Mouse (Mus musculus): ENCODE measurements at regions not wholly inside any gene's neighbourhood (a gene's known extent, or its start where the extent isn't known, plus 50 kb on each side); places are given as distances from the start of the nearest gene placed in this dataset.
"Not testable (repeated sequence)": the region's sequence is repeated elsewhere in the genome, so short reads cannot be mapped to it uniquely, and the experiment has no call there.

DNA sequence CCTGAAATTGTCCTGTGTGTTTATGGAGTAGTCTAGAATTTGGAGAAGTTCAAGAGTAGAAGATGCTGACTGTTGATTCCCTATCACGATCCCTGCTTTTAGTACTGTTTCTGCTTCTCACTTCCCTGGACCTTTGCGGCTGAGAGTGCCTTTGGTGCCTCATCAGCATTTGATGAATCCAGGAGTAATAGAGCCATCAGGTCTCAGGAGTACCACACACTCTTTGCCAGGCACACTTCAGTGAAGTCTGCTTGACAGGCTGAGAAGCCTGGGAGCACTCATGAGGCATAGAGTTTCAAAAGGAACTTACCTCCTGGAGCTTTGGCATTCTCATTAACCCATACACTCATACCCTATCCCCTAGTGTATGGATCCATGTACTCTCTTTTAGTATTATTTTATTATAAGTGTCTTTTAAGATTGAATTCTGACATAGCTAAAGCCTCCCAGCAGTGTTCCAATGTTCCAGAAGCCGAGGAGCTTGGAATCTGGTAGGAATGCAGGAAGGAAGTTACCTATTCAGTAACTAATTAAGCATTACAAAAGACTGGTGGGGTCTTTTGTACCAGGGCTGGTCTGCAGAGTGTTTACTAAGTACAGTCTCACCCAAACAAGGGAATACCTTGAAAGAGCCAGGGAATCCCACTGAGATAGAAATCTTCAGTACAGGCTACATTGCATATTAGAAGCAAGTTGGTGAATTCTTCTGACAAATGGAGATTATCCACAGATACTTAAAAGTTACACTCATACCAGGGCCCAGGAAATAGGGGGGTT is 139.7 kb downstream of the Tex13c3 start:
- H3K9ac ChIP-seq; H3K27ac ChIP-seq; H3K27me3 ChIP-seq (replicated peaks); H3K4me2 ChIP-seq; H3K36me3 ChIP-seq; ATAC-seq; H3K9me3 ChIP-seq (replicated peaks); H3K4me1 ChIP-seq; H3K4me3 ChIP-seq: not testable (repeated sequence)
- 63% methylated on average over 3 of the region's 3 CpGs for WGBS (ENCODE audit: insufficient replicate concordance)

DNA sequence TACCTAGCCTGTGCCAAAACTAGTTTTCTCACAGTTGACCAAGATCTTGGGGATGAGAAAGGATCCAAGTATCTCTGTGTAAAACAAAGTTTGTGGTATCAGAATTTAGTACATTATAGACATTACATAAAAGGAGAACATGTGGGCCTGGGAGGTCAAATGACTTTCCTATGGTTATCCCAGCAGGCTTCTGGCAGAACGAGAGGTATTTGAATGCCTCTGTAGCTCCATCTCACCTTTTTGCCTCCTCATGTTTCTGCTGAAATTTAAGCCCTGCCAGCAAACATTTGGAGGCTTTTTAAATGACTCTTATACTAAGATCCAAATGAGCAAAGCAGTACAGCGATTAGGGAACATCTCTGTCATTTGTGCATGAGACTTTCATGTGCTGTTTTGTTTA is 167.8 kb downstream of the Tex13c3 start:
- ATAC-seq = no peak
- WGBS (ENCODE audit: insufficient replicate concordance) = 47% methylated on average over 2 of the region's 2 CpGs
- Histone ChIP-seq H3K4me1 (no peaks in the 10 kb centered on the region), H3K27me3 (replicated peaks) (no peaks in the 10 kb centered on the region), H3K9me3 (replicated peaks) (no peaks in the 10 kb centered on the region), H3K4me3 (no peak overlapping the region), H3K9ac (no peak overlapping the region), H3K4me2 (no peak overlapping the region), H3K36me3 (no peaks in the 10 kb centered on the region), H3K27ac (no peak overlapping the region)

DNA sequence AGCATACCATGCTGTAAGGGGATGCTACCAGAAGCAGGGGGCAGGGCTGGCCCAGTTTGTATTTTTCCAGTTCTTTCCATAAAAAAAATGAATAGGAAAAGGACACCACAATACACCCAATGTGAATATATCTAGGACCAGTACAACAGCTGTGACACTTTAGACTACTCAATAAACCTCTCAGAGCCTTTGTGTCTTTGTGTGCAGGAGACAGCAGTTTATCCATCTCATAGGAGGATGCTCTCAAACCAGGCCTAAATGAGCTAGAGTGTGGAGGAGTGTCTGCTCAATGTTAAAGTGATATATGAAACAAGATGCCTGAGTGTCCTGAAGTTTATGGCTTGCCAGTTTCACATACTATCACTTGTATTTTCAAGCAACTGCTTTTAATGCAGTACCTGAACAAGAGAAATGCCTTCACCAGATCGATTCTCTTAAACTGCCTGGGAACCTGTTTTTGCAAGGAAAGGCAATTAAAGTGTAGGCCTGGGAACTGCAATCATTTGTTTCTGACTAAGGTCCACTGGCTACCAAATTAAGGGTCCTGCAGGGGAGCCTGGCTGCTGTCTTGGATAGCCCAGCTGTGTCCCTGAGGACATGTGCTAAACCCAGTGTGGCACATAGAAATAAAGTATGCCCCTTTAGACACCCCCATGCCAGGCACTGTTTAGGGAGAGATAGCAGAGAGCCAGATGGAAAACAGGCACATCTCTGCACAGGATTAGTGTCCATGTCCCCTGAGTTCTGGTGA is 169.1 kb downstream of the Tex13c3 start:
- H3K27me3 ChIP-seq (replicated peaks) = no peaks in the 10 kb centered on the region
- no peak overlapping the region for H3K4me2 ChIP-seq
- no peak for ATAC-seq
- no peaks in the 10 kb centered on the region for H3K9me3 ChIP-seq (replicated peaks)
- H3K9ac ChIP-seq = no peak overlapping the region
- 59% methylated on average over 1 of the region's 1 CpGs for WGBS (ENCODE audit: insufficient replicate concordance)
- no peak overlapping the region for H3K27ac ChIP-seq
- H3K4me1 ChIP-seq = no peaks in the 10 kb centered on the region
- no peaks in the 10 kb centered on the region for H3K36me3 ChIP-seq
- no peak overlapping the region for H3K4me3 ChIP-seq

DNA sequence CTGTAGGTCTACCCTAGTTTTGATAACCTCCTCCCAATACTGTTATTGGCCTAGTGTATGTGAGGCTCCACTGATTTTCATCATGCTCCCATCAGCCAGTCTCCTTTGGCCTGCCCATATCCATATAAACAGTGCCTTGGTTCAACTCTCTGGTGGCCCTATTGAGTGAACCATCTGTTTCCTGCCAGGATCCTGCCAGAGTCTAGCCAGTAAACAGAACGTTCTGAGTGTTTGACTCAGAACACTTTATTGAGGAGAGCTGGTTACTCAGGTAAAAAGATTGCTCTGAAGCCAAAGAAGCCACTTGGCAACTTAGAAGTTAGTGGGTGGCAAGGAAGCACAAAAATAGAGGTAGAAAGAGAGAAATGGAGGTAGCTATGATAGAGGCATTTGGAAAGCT is 169.7 kb downstream of the Tex13c3 start:
- Histone ChIP-seq H3K4me1 (no peaks in the 10 kb centered on the region), H3K4me2 (no peak overlapping the region), H3K4me3 (no peak overlapping the region), H3K27ac (no peak overlapping the region), H3K9ac (no peak overlapping the region), H3K36me3 (no peaks in the 10 kb centered on the region), H3K9me3 (replicated peaks) (no peaks in the 10 kb centered on the region), H3K27me3 (replicated peaks) (no peaks in the 10 kb centered on the region)
- ATAC-seq = no peak
- 18% methylated on average over 1 of the region's 1 CpGs for WGBS (ENCODE audit: insufficient replicate concordance)

DNA sequence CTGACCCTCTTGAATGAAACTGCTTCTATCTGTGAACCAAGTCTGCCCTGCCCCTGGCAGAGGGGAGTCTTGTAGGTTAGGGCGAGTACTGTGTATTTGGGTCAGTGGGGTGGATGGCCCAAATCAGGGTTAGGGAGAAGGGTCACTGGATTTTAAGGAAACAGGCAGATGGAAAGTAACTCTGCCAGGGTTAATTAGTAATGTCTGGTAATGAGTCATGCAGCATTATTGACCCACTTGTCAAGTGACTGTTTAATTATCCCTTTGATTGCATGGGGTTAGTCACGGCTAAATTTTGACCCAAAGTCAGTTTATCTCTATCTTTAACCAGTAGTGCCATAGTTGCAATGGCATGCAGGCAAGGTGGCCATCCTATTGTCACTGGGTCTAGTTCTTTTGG is 192.9 kb downstream of the Tex13c3 start:
- Histone ChIP-seq H3K9me3 (replicated peaks) (no peaks in the 10 kb centered on the region), H3K4me1 (no peaks in the 10 kb centered on the region), H3K27ac (no peak overlapping the region), H3K4me3 (no peak overlapping the region), H3K4me2 (no peak overlapping the region), H3K27me3 (replicated peaks) (no peaks in the 10 kb centered on the region), H3K9ac (no peak overlapping the region), H3K36me3 (no peaks in the 10 kb centered on the region)
- ATAC-seq = no peak
- WGBS (ENCODE audit: insufficient replicate concordance) = 59% methylated on average over 2 of the region's 2 CpGs

DNA sequence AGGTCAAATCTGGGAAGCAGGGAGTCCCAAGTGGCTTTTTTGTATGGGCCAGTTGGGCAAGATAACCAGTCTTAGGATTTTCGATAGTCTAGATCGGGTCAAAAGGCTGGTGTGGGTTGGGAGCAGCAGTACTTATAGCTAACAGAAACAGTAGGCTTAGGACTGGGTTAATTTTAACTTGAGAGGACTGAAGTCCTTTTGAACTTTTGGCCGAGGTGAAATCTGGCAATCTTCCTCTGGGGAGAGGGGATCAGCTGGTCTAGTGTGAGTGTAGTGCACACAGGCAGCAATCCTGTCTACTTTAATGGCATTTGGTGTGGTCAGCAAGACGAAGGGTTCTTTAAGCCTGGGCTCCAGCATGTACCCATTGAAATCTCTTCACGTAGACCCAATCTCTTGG is 194.7 kb downstream of the Tex13c3 start:
- 61% methylated on average over 5 of the region's 5 CpGs for WGBS (ENCODE audit: insufficient replicate concordance)
- ATAC-seq = no peak
- H3K4me1 ChIP-seq = no peaks in the 10 kb centered on the region
- no peaks in the 10 kb centered on the region for H3K27me3 ChIP-seq (replicated peaks)
- no peak overlapping the region for H3K9ac ChIP-seq
- no peaks in the 10 kb centered on the region for H3K36me3 ChIP-seq
- H3K9me3 ChIP-seq (replicated peaks) = no peaks in the 10 kb centered on the region
- no peak overlapping the region for H3K4me2 ChIP-seq
- H3K4me3 ChIP-seq = no peak overlapping the region
- H3K27ac ChIP-seq = no peak overlapping the region

DNA sequence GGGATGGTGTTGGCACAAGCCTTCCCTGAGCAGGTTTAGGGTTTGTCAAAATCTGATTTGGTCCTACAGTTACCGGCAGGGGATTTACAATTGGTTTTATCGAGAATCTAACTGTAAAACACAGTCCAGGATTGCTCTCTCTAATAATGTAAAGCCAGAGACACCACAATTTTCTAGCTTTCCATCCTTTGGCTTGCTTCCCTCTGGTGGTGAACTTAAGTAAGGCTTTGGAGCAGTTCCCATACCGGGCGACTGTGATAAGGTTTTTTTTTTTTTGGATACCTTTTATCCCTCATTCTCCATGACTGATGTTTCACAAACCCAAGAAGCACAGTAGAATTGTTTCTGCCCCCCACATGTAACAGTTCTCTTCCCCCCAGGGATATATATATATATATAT is 195.3 kb downstream of the Tex13c3 start:
- Histone ChIP-seq H3K9ac (no peak overlapping the region), H3K4me3 (no peak overlapping the region), H3K27ac (no peak overlapping the region), H3K9me3 (replicated peaks) (no peaks in the 10 kb centered on the region), H3K4me1 (no peaks in the 10 kb centered on the region), H3K27me3 (replicated peaks) (no peaks in the 10 kb centered on the region), H3K36me3 (no peaks in the 10 kb centered on the region), H3K4me2 (no peak overlapping the region)
- 63% methylated on average over 4 of the region's 4 CpGs for WGBS (ENCODE audit: insufficient replicate concordance)
- ATAC-seq = no peak

DNA sequence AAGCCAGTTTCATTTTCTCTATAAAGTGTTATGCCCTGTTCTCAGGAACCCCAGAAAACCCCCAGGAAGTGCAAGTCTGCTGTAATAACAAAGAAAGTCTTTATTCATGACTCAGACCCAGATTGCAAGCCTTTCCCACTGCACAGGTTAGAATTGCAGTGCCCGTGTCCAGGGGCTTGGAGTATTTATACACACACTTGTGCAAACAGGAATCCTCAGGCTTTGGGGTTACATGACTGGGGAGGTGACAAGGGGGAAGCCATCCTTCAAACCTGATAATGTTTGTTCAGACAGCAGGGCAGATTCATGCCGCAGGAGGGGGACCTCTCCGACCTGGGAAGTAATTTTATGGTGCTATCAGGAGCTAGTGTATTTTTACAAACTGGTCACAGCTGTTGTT is 198.0 kb downstream of the Tex13c3 start:
- no peaks in the 10 kb centered on the region for H3K4me1 ChIP-seq
- H3K4me3 ChIP-seq = no peak overlapping the region
- WGBS (ENCODE audit: insufficient replicate concordance) = 64% methylated on average over 3 of the region's 3 CpGs
- no peak overlapping the region for H3K9ac ChIP-seq
- H3K27me3 ChIP-seq (replicated peaks) = no peaks in the 10 kb centered on the region
- H3K27ac ChIP-seq = no peak overlapping the region
- ATAC-seq = no peak
- H3K4me2 ChIP-seq = no peak overlapping the region
- no peaks in the 10 kb centered on the region for H3K9me3 ChIP-seq (replicated peaks)
- H3K36me3 ChIP-seq = no peaks in the 10 kb centered on the region

DNA sequence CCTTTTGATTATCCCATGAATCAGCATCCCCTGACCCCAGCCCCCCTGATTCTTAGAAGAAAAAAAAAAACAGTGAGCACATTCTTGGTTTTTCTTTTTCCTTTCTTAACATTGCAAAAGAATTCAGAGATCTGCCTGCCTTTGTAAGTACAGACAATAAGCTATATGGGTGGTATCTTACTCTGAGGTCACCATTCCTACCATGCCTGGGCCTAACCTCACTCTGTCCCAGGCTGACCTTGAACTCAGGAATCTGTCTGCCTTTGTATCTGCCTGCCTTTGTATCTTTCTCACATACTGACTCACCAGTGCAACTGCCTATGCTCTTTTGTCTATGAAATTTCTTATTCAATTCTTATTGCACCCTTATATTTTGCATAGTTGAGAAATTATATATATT is 216.9 kb downstream of the Tex13c3 start:
- no peaks in the 10 kb centered on the region for H3K27me3 ChIP-seq (replicated peaks)
- H3K9ac ChIP-seq = no peak overlapping the region
- no peaks in the 10 kb centered on the region for H3K4me1 ChIP-seq
- H3K4me3 ChIP-seq = no peak overlapping the region
- no peak overlapping the region for H3K27ac ChIP-seq
- ATAC-seq = no peak
- H3K36me3 ChIP-seq = no peaks in the 10 kb centered on the region
- no peak overlapping the region for H3K4me2 ChIP-seq
- no peaks in the 10 kb centered on the region for H3K9me3 ChIP-seq (replicated peaks)

DNA sequence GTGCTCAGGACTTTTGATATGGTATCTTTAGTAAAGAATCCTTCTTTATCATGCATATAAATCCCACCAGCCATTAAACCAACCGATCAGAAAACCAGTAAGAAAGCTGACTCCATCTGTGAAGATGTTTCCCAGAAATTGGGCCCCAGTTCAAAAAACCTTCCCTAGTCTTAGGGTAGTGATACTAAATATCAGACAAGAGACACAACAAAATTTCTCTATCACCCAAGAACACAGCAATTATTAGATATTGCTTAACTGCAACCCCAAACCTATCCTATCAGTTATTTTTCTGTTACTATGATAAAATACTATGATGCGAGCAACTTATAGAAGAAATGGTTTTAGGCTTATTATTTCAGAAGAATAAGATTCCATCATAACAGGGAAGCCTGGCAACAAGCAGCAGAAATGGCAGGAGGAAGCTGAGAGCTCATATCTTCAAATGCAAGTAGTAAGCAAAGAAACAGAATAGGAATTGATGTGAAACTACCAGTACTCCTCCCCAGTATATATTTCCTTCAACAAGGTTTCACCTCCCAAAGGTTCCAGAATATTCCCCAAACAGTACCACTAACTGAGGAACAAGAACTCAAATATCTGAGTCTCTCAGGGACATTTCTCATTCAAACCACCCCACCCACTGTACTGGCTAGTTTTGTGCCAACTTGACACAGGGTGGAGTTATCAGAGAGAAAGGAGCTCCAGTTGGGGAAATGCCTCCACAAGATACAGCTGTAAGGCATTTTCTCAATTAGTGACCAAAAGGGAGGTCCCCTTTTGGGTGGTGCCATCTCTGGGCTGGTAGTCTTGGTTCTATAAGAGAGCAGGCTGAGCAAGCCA is 234.1 kb downstream of the Tex13c3 start:
- H3K4me1 ChIP-seq = no peaks in the 10 kb centered on the region
- no peaks in the 10 kb centered on the region for H3K36me3 ChIP-seq
- H3K27me3 ChIP-seq (replicated peaks) = no peaks in the 10 kb centered on the region
- no peak overlapping the region for H3K4me3 ChIP-seq
- no peak overlapping the region for H3K9ac ChIP-seq
- no peaks in the 10 kb centered on the region for H3K9me3 ChIP-seq (replicated peaks)
- 0 out of 2 replicates have a peak, but pooled peaks have one; percentile 27 for ATAC-seq
- WGBS (ENCODE audit: insufficient replicate concordance) = 59% methylated on average over 2 of the region's 2 CpGs
- no peak overlapping the region for H3K4me2 ChIP-seq
- no peak overlapping the region for H3K27ac ChIP-seq

DNA sequence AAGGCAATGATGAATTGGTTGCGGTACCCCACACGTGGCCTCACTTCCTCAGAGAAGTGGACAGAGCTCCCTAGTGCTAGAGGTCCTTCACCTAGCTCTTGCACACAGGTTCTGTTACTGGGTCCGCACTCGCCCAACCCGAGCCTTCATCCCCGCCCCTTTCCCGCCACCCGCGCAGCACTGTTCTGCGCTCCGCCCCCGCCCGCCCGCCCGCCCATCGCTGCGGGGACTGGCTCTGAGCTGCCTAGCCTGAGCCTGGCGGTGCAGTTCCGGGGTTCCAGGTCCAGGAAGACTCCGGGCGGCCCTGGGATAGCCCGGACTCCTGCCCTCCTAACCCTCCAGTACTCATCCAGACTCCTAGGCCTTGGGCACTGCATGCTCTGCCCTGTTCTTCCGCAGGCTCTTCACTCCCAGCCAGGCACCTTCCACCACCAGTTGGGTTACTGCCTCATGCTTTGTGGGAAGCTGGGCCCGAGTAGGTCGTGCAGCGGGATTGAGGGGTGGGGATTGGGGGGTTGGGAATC is 243.3 kb downstream of the Tex13c3 start:
- Histone ChIP-seq H3K36me3 (no peaks in the 10 kb centered on the region), H3K4me1 (no peaks in the 10 kb centered on the region), H3K9ac (peak overlapping the region; percentile 69), H3K27me3 (replicated peaks) (no peaks in the 10 kb centered on the region), H3K4me2 (peak overlapping the region; percentile 80), H3K9me3 (replicated peaks) (no peaks in the 10 kb centered on the region), H3K27ac (no peak overlapping the region), H3K4me3 (peak overlapping the region; percentile 65)
- 0% methylated on average over 12 of the region's 26 CpGs for WGBS (ENCODE audit: insufficient replicate concordance)
- ATAC-seq = peak; percentile 97
